Mouse (Mus musculus) spleen, adult 2 months (tissue): ENCODE measurements around the gene Vamp5. TPM values are rescaled to one million over a fixed set of nuclear protein-coding genes. Genes with fewer than 3 reads are reported as not detected.

ENCODE experiments used
- DNase-seq, 2 experiments: peaks; one replicate each; pipeline versions ENCODE4 v3.0.0 to v3.0.0-alpha.2; 2012 to 2021; ENCODE audit warnings: low spot score in 2 of 2, low read depth in 1 of 2
- H3K27ac ChIP-seq: fragments of 200-500 bp; 2 replicates; pipeline ENCODE4 v1.5.1; 2012; ENCODE audit warnings: low read length, inconsistent platforms; ENCODE audit not compliant: insufficient read depth
- H3K27me3 ChIP-seq: fragments of 200-500 bp; 2 replicates; pipeline ENCODE4 v1.6.1; 2012; ENCODE audit warnings: mild to moderate bottlenecking, moderate library complexity, low read length, inconsistent platforms; ENCODE audit not compliant: control insufficient read depth, insufficient read depth
- H3K36me3 ChIP-seq: fragments of 200-500 bp; 2 replicates; pipeline ENCODE4 v1.6.1; 2012; ENCODE audit warnings: mild to moderate bottlenecking, low read length, inconsistent platforms; ENCODE audit not compliant: control insufficient read depth, insufficient read depth
- H3K4me1 ChIP-seq: fragments of 200-500 bp; 2 replicates; pipeline ENCODE4 v1.6.1; 2011; ENCODE audit warnings: inconsistent platforms; ENCODE audit not compliant: control insufficient read depth, insufficient read depth, insufficient read length
- H3K4me3 ChIP-seq: fragments of 200-500 bp; 2 replicates; pipeline ENCODE4 v1.5.1; 2011; ENCODE audit warnings: mild to moderate bottlenecking, inconsistent platforms; ENCODE audit not compliant: insufficient read depth, insufficient read length; ENCODE audit errors: extremely low read depth
- CTCF ChIP-seq: fragments of 200-500 bp; IDR thresholded peaks from 2 replicates; pipeline ENCODE4 v1.5.1; 2011; ENCODE audit warnings: mild to moderate bottlenecking, inconsistent platforms; ENCODE audit not compliant: insufficient read depth, insufficient read length, insufficient replicate concordance; ENCODE audit errors: extremely low read depth
- POLR2A ChIP-seq: fragments of 200-500 bp; IDR thresholded peaks from 2 replicates; pipeline ENCODE4 v1.6.1; 2011; ENCODE audit warnings: low read depth, low read length, inconsistent platforms
- WGBS: fragments of 180-500 bp; shearing (Covaris S2); methylation state at CpG from one replicate; pipeline ENCODE4 v1.1.7; 2018; 5-methylcytosine and 5-hydroxymethylcytosine counted together
- polyA plus RNA-seq: library from polyadenylated mRNA; depleted of rRNA; stranded (reverse); fragments of >200 nt; gene quantifications from 2 replicates; pipeline ENCODE4 v1.2.3, GENCODE M21; 2012

Gene Vamp5
- polyA plus RNA-seq, 1 experiment, result 55.6 TPM

- TF ChIP-seq CTCF (no peak), POLR2A (no peak)
- Histone ChIP-seq H3K27me3 (no peaks in the 10 kb centered on the region), H3K4me3 (no peak overlapping the region), H3K36me3 (peaks cover 11% of the 10 kb centered on the region), H3K4me1 (peaks cover 10% of the 10 kb centered on the region; the same call in 1 of the 2 replicates), H3K27ac (no peak overlapping the region)
- WGBS, result 83% methylated on average over 7 of the region's 7 CpGs
- no peak for DNase-seq
Measured at GRCm38 (mm10) chr6:72383952-72384351, 3.7 kb upstream of the Vamp5 start.

GRCm38 (mm10) chr6:72383142-72383820 is 3.0 kb upstream of the Vamp5 start:
- H3K27ac ChIP-seq, result 0 out of 2 replicates have a peak overlapping the region, but pooled peaks have one; percentile 30
- H3K4me3 ChIP-seq, result no peak overlapping the region
- H3K36me3 ChIP-seq, result peaks cover 10% of the 10 kb centered on the region
- H3K4me1 ChIP-seq, result peaks cover 6% of the 10 kb centered on the region; the same call in 1 of the 2 replicates
- no peak for DNase-seq
- TF ChIP-seq CTCF, result no peak
- TF ChIP-seq POLR2A, result no peak
- 86% methylated on average over 6 of the region's 6 CpGs for WGBS
- no peaks in the 10 kb centered on the region for H3K27me3 ChIP-seq

GRCm38 (mm10) chr6:72382494-72382893 is 2.2 kb upstream of the Vamp5 start:
- DNase-seq, result no peak
- no peak for TF ChIP-seq CTCF
- TF ChIP-seq POLR2A, result no peak
- Histone ChIP-seq H3K27ac (peak overlapping the region; percentile 30; the same call in 1 of the 2 replicates), H3K27me3 (no peaks in the 10 kb centered on the region), H3K36me3 (peaks cover 6% of the 10 kb centered on the region), H3K4me1 (no peaks in the 10 kb centered on the region; the same call in 1 of the 2 replicates), H3K4me3 (no peak overlapping the region)
- WGBS, result 60% methylated on average over 6 of the region's 6 CpGs

GRCm38 (mm10) chr6:72379377-72380130 is 714 bp downstream of the Vamp5 start:
- H3K27ac ChIP-seq, result peak overlapping the region; percentile 86
- TF ChIP-seq CTCF, result no peak
- TF ChIP-seq POLR2A, result no peak
- no peaks in the 10 kb centered on the region for H3K27me3 ChIP-seq
- 30% methylated on average over 7 of the region's 7 CpGs for WGBS
- no peak for DNase-seq
- H3K4me1 ChIP-seq, result peaks cover 8% of the 10 kb centered on the region
- H3K4me3 ChIP-seq, result peak overlapping the region; percentile 80
- H3K36me3 ChIP-seq, result no peaks in the 10 kb centered on the region

GRCm38 (mm10) chr6:72378510-72379234 is 1.6 kb downstream of the Vamp5 start:
- DNase-seq, result no peak
- Histone ChIP-seq H3K4me1 (peaks cover 8% of the 10 kb centered on the region), H3K27me3 (no peaks in the 10 kb centered on the region), H3K4me3 (no peak overlapping the region), H3K27ac (no peak overlapping the region), H3K36me3 (no peaks in the 10 kb centered on the region)
- TF ChIP-seq POLR2A (no peak), CTCF (no peak)
- 72% methylated on average over 8 of the region's 8 CpGs for WGBS

GRCm38 (mm10) chr6:72374820-72375563 is 5.3 kb downstream of the Vamp5 start:
- no peaks in the 10 kb centered on the region for H3K36me3 ChIP-seq
- peaks cover 8% of the 10 kb centered on the region for H3K4me1 ChIP-seq
- TF ChIP-seq POLR2A (no peak), CTCF (no peak)
- 21% methylated on average over 15 of the region's 15 CpGs for WGBS
- no peaks in the 10 kb centered on the region for H3K27me3 ChIP-seq
- H3K4me3 ChIP-seq, result no peak overlapping the region
- H3K27ac ChIP-seq, result 0 out of 2 replicates have a peak overlapping the region, but pooled peaks have one; percentile 58
- DNase-seq, result peak; percentile 33 to 49
